Mouse (Mus musculus) kidney, embryonic 16.5 days (tissue): ENCODE measurements at regions not wholly inside any gene's neighbourhood (a gene's known extent, or its start where the extent isn't known, plus 50 kb on each side); places are given as distances from the start of the nearest gene placed in this dataset.
A peak's percentile ranks its signal among the peaks of the same experiment; 100 is the strongest.
"Not testable (repeated sequence)": the region's sequence is repeated elsewhere in the genome, so short reads cannot be mapped to it uniquely, and the experiment has no call there.

ENCODE experiments used
- ATAC-seq: fragments of 200-750 bp; cut with Nextera tagmentation; 2 replicates; pipeline ENCODE4 v1.8.0; 2017; ENCODE audit warnings: moderate TSS enrichment; ENCODE audit not compliant: low FRiP score, low TSS enrichment
- H3K27ac ChIP-seq: fragments of 300-500 bp; sonication (generic); 2 replicates; pipeline ENCODE4 v1.5.1; 2014; ENCODE audit warnings: low read length
- H3K27me3 ChIP-seq: fragments of 300-500 bp; sonication (generic); 2 replicates; pipeline ENCODE4 v1.6.1; 2014; ENCODE audit warnings: low read length, control low read depth, mixed read lengths; ENCODE audit not compliant: insufficient read depth
- H3K36me3 ChIP-seq: fragments of 300-500 bp; sonication (generic); 2 replicates; pipeline ENCODE4 v1.6.1; 2014; ENCODE audit warnings: low read length, control low read depth, mixed read lengths; ENCODE audit not compliant: insufficient read depth
- H3K4me1 ChIP-seq: fragments of 300-500 bp; sonication (generic); 2 replicates; pipeline ENCODE4 v1.6.1; 2014; ENCODE audit warnings: low read length, control low read depth, mixed read lengths; ENCODE audit not compliant: insufficient read depth
- H3K4me2 ChIP-seq: fragments of 300-500 bp; sonication (generic); replicated peaks from 2 replicates; pipeline ENCODE4 v1.6.1; 2014; ENCODE audit warnings: low read depth, low read length
- H3K4me3 ChIP-seq: fragments of 300-500 bp; sonication (generic); 2 replicates; pipeline ENCODE4 v1.5.1; 2014; ENCODE audit warnings: mild to moderate bottlenecking, low read length
- H3K9ac ChIP-seq: fragments of 300-500 bp; sonication (generic); replicated peaks from 2 replicates; pipeline ENCODE4 v1.6.1; 2014; ENCODE audit warnings: low read length
- H3K9me3 ChIP-seq: fragments of 300-500 bp; sonication (generic); 2 replicates; pipeline ENCODE4 v1.6.1; 2016; ENCODE audit warnings: low read length, control low read depth
- WGBS: fragments of 180-500 bp; shearing (Covaris S2); extraction: QIAGEN DNeasy Blood & Tissue Kit; methylation state at CpG from one replicate; pipeline ENCODE4 v1.1.7; 2014; 5-methylcytosine and 5-hydroxymethylcytosine counted together

DNA sequence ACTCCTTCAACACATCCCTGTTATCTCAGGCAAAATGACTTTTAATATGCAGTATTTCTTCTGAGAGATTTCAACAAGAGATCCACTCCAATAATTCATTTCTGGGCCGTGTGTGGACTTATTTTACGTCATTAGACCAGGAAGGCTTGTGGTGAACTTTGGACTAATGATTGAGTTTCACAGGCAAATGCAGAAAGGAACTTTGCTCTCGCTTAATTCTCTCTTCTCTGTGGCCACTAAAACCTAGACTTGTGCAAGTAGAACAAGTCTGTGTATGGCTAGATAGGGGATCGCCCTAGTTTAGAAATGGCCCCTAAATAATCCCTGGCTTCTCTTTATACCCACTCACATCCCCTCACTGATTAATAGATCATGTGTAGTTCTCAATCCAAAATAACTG lies 50.6 kb upstream of the Ppp1r12a start:
- ATAC-seq, result no peak
- H3K36me3 ChIP-seq, result no peaks in the 10 kb centered on the region

DNA sequence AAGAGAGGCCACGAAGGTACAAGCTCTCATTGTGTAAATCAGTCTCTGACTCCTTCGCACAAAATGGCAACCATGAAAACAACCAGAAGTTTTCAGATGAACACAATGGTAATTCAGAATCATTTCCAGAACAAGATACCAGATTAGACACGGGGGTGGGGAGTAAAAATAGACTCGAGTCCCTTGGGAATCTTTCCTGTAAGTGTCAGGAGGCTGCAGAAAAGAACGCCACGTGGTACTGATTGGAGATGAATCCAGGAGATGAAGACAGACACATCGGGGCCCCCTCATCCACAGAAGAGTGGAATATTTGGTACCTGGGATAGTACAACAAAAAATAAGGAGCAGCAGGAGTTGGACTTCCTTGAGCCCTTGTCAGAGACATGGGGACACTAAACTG lies 51.1 kb upstream of the Ppp1r12a start:
- H3K9me3 ChIP-seq, result no peaks in the 10 kb centered on the region
- no peak overlapping the region for H3K27ac ChIP-seq
- H3K4me1 ChIP-seq, result no peaks in the 10 kb centered on the region
- H3K36me3 ChIP-seq, result no peaks in the 10 kb centered on the region
- no peak overlapping the region for H3K4me3 ChIP-seq
- no peaks in the 10 kb centered on the region for H3K27me3 ChIP-seq
- H3K9ac ChIP-seq, result no peak overlapping the region
- ATAC-seq, result no peak
- WGBS, result 84% methylated on average over 7 of the region's 7 CpGs
- no peak overlapping the region for H3K4me2 ChIP-seq

More for the DNA sequence above, 50.6 kb upstream of the Ppp1r12a start:
- Histone ChIP-seq H3K27me3 (no peaks in the 10 kb centered on the region), H3K4me3 (no peak overlapping the region), H3K9ac (no peak overlapping the region), H3K4me2 (no peak overlapping the region), H3K9me3 (no peaks in the 10 kb centered on the region), H3K4me1 (no peaks in the 10 kb centered on the region), H3K27ac (no peak overlapping the region)
- 71% methylated on average over 4 of the region's 4 CpGs for WGBS

DNA sequence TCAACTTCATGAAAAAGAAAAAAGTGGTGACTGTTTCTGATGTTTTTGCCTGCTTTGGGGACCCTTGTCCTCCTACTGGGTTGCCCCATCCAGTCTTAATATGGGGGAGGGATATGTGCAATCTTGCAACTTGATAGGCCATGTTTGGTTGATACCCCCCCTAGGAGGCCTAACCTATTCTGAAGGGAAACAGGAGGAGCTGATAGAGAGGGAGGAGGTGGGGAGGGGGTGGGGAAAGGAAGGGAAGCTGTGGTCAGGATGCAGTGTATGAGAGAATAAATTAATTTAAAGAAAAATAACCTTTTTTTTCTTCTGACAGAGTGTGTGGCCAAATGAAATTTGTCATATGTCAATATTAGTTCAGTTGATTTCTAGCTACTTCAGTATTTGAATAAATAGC lies 51.8 kb upstream of the Ppp1r12a start:
- Histone ChIP-seq H3K9me3 (no peaks in the 10 kb centered on the region), H3K9ac (no peak overlapping the region), H3K27ac (no peak overlapping the region), H3K4me2 (no peak overlapping the region), H3K27me3 (no peaks in the 10 kb centered on the region), H3K4me3 (no peak overlapping the region), H3K4me1 (no peaks in the 10 kb centered on the region), H3K36me3 (no peaks in the 10 kb centered on the region)
- no peak for ATAC-seq

DNA sequence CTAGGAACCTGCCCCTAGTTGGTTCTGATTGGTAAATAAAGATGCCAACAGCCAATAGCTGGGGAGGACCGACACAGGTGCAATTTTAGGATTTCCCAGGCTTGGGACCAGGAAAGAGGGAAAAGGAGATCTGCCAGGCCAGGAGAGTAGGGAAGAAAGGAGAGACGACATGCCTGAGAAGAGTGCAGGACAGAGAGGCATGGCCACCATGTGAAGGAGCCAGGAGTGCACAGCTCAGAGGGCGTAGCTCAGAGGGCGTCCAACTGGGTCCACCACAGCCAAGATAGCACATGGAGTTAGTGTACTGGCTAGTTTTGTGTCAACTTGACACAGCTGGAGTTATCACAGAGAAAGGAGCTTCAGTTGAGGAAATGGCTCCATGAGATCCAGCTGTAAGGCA lies 53.5 kb upstream of the Ppp1r12a start:
- H3K9ac ChIP-seq, H3K27ac ChIP-seq, ATAC-seq, H3K9me3 ChIP-seq, H3K36me3 ChIP-seq, H3K4me1 ChIP-seq, H3K4me3 ChIP-seq, H3K4me2 ChIP-seq, H3K27me3 ChIP-seq: not testable (repeated sequence)
- WGBS, result 83% methylated on average over 4 of the region's 4 CpGs

DNA sequence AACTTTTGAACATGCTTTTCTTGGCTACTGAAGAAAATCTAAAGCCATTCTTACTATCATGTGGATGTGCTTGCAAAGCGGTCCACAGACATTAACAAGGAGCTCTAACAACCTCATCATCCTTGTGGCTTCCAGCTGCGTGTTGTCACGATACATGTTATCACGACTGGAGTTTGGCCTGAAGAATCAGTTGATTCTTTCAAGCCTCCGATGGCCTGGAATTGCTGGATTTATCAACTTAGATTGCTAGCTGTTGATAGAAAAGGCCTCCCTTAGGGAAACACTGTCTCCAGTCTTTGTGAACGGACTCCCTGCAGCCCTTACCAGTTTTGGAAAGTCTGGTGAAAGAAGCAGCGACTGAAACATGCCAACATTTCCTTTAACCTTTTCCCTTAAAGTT lies 60.5 kb upstream of the Ppp1r12a start:
- Histone ChIP-seq H3K4me2 (no peak overlapping the region), H3K27ac (no peak overlapping the region), H3K9me3 (no peaks in the 10 kb centered on the region), H3K4me1 (no peaks in the 10 kb centered on the region), H3K27me3 (no peaks in the 10 kb centered on the region), H3K4me3 (no peak overlapping the region), H3K9ac (no peak overlapping the region), H3K36me3 (no peaks in the 10 kb centered on the region)
- WGBS, result 70% methylated on average over 7 of the region's 7 CpGs
- ATAC-seq, result no peak

DNA sequence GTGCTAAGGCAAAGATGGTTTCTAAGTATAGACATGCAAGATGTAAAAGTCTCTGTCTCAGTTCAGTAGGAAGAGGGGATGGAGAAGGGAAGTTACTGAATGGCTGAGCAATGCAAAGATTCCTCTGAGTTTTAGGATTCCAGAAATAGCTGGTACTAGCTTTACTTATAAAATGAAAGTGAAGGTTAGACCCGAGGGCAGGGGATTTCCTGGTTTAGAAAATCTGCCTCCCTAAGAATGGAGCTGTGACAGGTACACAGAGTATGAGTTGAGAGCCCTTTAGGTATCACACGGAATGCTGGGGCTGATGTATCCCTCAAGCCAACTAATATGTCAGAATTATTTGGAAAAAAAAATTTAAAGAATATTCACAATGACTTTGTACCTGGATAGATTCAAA lies 69.0 kb upstream of the Ppp1r12a start:
- Histone ChIP-seq H3K4me1 (peaks cover 5% of the 10 kb centered on the region; the same call in 1 of the 2 replicates), H3K36me3 (no peaks in the 10 kb centered on the region), H3K4me2 (no peak overlapping the region), H3K27ac (no peak overlapping the region), H3K9ac (no peak overlapping the region), H3K9me3 (no peaks in the 10 kb centered on the region), H3K4me3 (no peak overlapping the region), H3K27me3 (no peaks in the 10 kb centered on the region)
- 63% methylated on average over 2 of the region's 2 CpGs for WGBS
- no peak for ATAC-seq

DNA sequence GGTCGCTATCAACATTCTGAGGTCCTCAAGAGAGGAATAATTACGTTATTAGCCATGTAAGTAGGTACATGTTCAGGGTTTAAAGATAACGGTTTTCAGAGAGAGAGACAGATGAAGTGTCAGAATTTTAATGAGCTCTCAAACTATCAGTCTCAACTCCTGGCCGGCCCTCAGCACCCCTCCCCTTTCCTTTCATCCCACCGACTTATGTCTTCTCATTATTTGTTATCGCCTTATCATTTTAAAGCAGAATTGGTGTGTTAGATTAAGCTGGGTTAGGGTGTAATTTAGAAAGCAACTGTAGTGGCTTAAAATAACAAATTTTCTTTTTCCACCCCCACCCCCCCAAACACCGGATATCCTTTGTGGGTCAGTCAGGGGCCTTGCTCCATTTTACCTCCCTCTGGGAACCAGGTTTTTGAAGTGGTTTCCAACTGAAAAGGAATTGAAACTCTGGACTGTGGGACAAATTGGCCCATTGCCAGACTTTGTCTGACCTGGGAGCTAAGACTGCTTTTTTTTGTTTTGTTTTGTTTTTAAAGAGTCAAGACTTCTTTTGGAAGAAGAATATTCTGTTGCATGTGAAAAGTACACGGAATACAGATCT lies 72.5 kb upstream of the Ppp1r12a start:
- peak; percentile 49; the same call in 1 of the 2 replicates for ATAC-seq
- no peak overlapping the region for H3K4me3 ChIP-seq
- no peaks in the 10 kb centered on the region for H3K36me3 ChIP-seq
- H3K4me2 ChIP-seq, result no peak overlapping the region
- H3K4me1 ChIP-seq, result peaks cover 5% of the 10 kb centered on the region; the same call in 1 of the 2 replicates
- peak overlapping the region; percentile 57; the same call in 1 of the 2 replicates for H3K27ac ChIP-seq
- H3K9ac ChIP-seq, result no peak overlapping the region
- WGBS, result 50% methylated on average over 8 of the region's 8 CpGs
- H3K9me3 ChIP-seq, result no peaks in the 10 kb centered on the region
- H3K27me3 ChIP-seq, result no peaks in the 10 kb centered on the region

DNA sequence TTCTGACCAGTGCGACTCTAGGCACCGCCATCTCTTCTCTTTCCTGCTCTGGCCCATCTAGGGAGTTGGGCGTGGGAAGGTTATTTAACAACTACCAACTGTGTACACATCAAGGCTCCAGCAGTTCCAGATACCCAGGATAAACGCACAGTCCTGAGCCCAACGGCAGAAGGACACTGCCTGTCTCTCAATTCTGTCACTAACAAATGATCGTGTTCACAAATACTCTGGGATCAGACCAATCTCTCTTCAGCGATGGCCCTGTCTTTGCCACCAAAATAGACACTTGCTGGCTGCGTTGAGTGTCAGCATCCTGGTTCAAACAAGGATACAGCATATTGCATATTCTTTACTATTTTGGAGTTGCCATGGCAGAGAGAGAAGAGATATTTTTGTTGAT lies 73.1 kb upstream of the Ppp1r12a start:
- H3K9me3 ChIP-seq, result no peaks in the 10 kb centered on the region
- no peak for ATAC-seq
- H3K27me3 ChIP-seq, result no peaks in the 10 kb centered on the region
- no peak overlapping the region; the same call in 1 of the 2 replicates for H3K27ac ChIP-seq
- no peak overlapping the region for H3K4me3 ChIP-seq
- no peak overlapping the region for H3K9ac ChIP-seq
- 66% methylated on average over 8 of the region's 8 CpGs for WGBS
- peaks cover 5% of the 10 kb centered on the region; the same call in 1 of the 2 replicates for H3K4me1 ChIP-seq
- H3K4me2 ChIP-seq, result no peak overlapping the region
- no peaks in the 10 kb centered on the region for H3K36me3 ChIP-seq

DNA sequence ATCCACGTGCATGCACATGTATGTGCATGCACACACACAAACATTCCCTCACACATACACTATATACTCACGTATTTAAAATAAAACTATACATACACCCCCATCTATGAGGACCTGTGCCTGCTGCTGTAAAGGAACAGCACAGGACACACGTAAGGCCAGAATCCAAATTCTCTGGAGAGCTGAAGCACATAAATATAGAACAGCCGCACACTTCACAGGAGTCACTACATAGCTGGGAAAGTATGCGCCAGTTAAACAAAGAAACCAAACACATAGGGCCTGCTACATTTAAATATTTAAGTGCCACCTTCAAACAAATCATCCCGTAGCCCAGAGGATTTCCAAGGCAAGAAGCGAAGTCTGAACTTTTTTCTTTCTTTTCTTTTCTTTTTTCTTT lies 73.8 kb upstream of the Ppp1r12a start:
- Histone ChIP-seq H3K4me1 (peaks cover 5% of the 10 kb centered on the region; the same call in 1 of the 2 replicates), H3K27me3 (no peaks in the 10 kb centered on the region), H3K27ac (no peak overlapping the region), H3K9ac (no peak overlapping the region), H3K4me3 (no peak overlapping the region), H3K36me3 (no peaks in the 10 kb centered on the region), H3K9me3 (no peaks in the 10 kb centered on the region), H3K4me2 (no peak overlapping the region)
- ATAC-seq, result no peak
- WGBS, result 74% methylated on average over 7 of the region's 7 CpGs

DNA sequence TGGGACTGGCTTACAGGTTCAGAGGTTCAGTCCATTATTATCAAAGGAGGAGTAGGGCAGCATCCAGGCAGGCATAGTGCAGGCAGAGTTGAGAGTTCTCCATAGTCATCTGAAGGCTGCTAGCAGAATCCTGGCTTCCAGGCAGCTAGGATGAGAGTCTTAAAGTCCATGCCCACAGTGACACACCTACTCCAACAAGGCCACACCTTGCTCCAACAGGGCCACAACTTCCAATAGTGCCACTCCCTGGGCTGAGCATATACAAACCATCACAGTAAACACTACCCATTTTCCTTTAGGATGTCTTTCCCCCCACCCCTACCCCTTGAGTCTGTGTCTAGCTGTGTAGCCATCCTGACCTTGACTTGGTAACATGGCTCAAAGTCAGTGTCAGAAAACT lies 78.8 kb upstream of the Ppp1r12a start:
- Histone ChIP-seq H3K27me3 (no peaks in the 10 kb centered on the region), H3K4me2 (no peak overlapping the region), H3K4me1 (no peaks in the 10 kb centered on the region), H3K9me3 (no peaks in the 10 kb centered on the region), H3K36me3 (no peaks in the 10 kb centered on the region), H3K27ac (no peak overlapping the region), H3K9ac (no peak overlapping the region), H3K4me3 (no peak overlapping the region)
- ATAC-seq, result no peak
